Mouse (Mus musculus) MEL (cell line): ENCODE measurements around the gene Ifnar1. TPM values are rescaled to one million over a fixed set of nuclear protein-coding genes. Genes with fewer than 3 reads are reported as not detected.

Source experiments
- DNase-seq: peaks from one replicate; pipeline ENCODE4 v3.0.0; 2011; ENCODE audit warnings: low read depth, low spot score
- H3K27ac ChIP-seq: 2 replicates; pipeline ENCODE4 v1.5.1; 2012; ENCODE audit warnings: low read depth, mild to moderate bottlenecking, control low read depth, low read length, moderate library complexity; ENCODE audit not compliant: control insufficient read depth
- H3K27me3 ChIP-seq, 2 experiments: fragments of 150-350 bp in 1 of 2; sonication (generic) in 1 of 2; 2 replicates each; pipeline ENCODE4 v1.6.1; 2012; ENCODE audit warnings: low read length in 2 of 2, mild to moderate bottlenecking in 2 of 2, improper control_type of control experiment in 1 of 2, moderate library complexity in 1 of 2; ENCODE audit not compliant: insufficient read depth in 2 of 2, control insufficient read depth in 1 of 2
- H3K36me3 ChIP-seq, 2 experiments: 2 replicates each; pipeline ENCODE4 v1.6.1; 2012 to 2014; ENCODE audit warnings: low read length in 2 of 2, improper control_type of control experiment in 1 of 2, inconsistent platforms in 1 of 2, mild to moderate bottlenecking in 1 of 2; ENCODE audit not compliant: insufficient read depth in 2 of 2, control insufficient read depth in 1 of 2
- H3K4me1 ChIP-seq, 2 experiments: fragments of 150-350 bp in 1 of 2; sonication (generic) in 1 of 2; 2 replicates each; pipeline ENCODE4 v1.6.1; 2012; ENCODE audit warnings: low read length in 2 of 2, improper control_type of control experiment in 1 of 2, mild to moderate bottlenecking in 1 of 2; ENCODE audit not compliant: insufficient read depth in 2 of 2, control insufficient read depth in 1 of 2
- H3K4me3 ChIP-seq, 2 experiments: fragments of 150-350 bp in 1 of 2; sonication (generic) in 1 of 2; 2 replicates each; pipeline ENCODE4 v1.5.1; 2012; ENCODE audit warnings: low read depth in 2 of 2, low read length in 2 of 2, mild to moderate bottlenecking in 2 of 2, moderate library complexity in 2 of 2, control low read depth in 1 of 2, improper control_type of control experiment in 1 of 2; ENCODE audit not compliant: control insufficient read depth in 1 of 2, insufficient read depth in 1 of 2
- H3K79me2 ChIP-seq: 2 replicates; pipeline ENCODE4 v1.6.1; 2012; ENCODE audit warnings: mild to moderate bottlenecking, low read length, moderate library complexity; ENCODE audit not compliant: control insufficient read depth, poor library complexity, insufficient read depth
- H3K9ac ChIP-seq: 2 replicates; pipeline ENCODE4 v1.6.1; 2012; ENCODE audit warnings: low read depth, mild to moderate bottlenecking, control low read depth, low read length, moderate library complexity; ENCODE audit not compliant: control insufficient read depth, poor library complexity, severe bottlenecking
- H3K9me3 ChIP-seq: fragments of 150-350 bp; sonication (generic); replicated peaks from 2 replicates; pipeline ENCODE4 v1.6.1; 2012; ENCODE audit warnings: mild to moderate bottlenecking, low read length, improper control_type of control experiment, moderate library complexity; ENCODE audit not compliant: insufficient read depth
- BHLHE40 ChIP-seq: IDR thresholded peaks from 2 replicates; pipeline ENCODE4 v1.6.1; 2012; ENCODE audit warnings: low read depth, mild to moderate bottlenecking, inconsistent platforms, low read length, improper control_type of control experiment, borderline replicate concordance
- CHD1 ChIP-seq: IDR thresholded peaks from 2 replicates; pipeline ENCODE4 v1.6.1; 2012; ENCODE audit warnings: low read depth, mild to moderate bottlenecking, inconsistent platforms, low read length, improper control_type of control experiment
- CHD2 ChIP-seq: IDR thresholded peaks from 2 replicates; pipeline ENCODE4 v1.6.1; 2011; ENCODE audit warnings: low read length, improper control_type of control experiment
- CTCF ChIP-seq, 3 experiments: IDR thresholded peaks in 2 of 3; conservative IDR thresholded peaks in 1 of 3; 2 replicates each; pipeline ENCODE4 v1.5.1; 2011 to 2012; ENCODE audit warnings: low read length in 3 of 3, low read depth in 2 of 3, mild to moderate bottlenecking in 2 of 3, improper control_type of control experiment in 1 of 3, inconsistent platforms in 1 of 3, mixed read lengths in 1 of 3, moderate library complexity in 1 of 3; ENCODE audit not compliant: control insufficient read depth in 1 of 3, insufficient read depth in 1 of 3, poor library complexity in 1 of 3, severe bottlenecking in 1 of 3
- E2F4 ChIP-seq: IDR thresholded peaks from 2 replicates; pipeline ENCODE4 v1.6.1; 2011; ENCODE audit warnings: low read depth, low read length, improper control_type of control experiment, borderline replicate concordance
- ELF1 ChIP-seq: IDR thresholded peaks from 2 replicates; pipeline ENCODE4 v1.6.1; 2014; ENCODE audit warnings: low read depth, mild to moderate bottlenecking, inconsistent platforms, low read length, improper control_type of control experiment, moderate library complexity
- GABPA ChIP-seq: IDR thresholded peaks from 2 replicates; pipeline ENCODE4 v1.6.1; 2012; ENCODE audit warnings: low read depth, mild to moderate bottlenecking, inconsistent platforms, low read length, improper control_type of control experiment, moderate library complexity
- GATA1 ChIP-seq: IDR thresholded peaks from 2 replicates; pipeline ENCODE4 v1.6.1; 2011; ENCODE audit warnings: low read depth, low read length, improper control_type of control experiment
- HCFC1 ChIP-seq: IDR thresholded peaks from 2 replicates; pipeline ENCODE4 v1.6.1; 2012; ENCODE audit warnings: low read depth, mild to moderate bottlenecking, inconsistent platforms, low read length, improper control_type of control experiment, moderate library complexity
- JUND ChIP-seq: IDR thresholded peaks from 2 replicates; pipeline ENCODE4 v1.6.1; 2011; ENCODE audit warnings: low read depth, mild to moderate bottlenecking, improper control_type of control experiment, low read length
- KAT2A ChIP-seq: conservative IDR thresholded peaks from 2 replicates; pipeline ENCODE4 v1.6.1; 2012; ENCODE audit warnings: low read depth, low read length, improper control_type of control experiment, inconsistent platforms
- MAFK ChIP-seq: IDR thresholded peaks from 2 replicates; pipeline ENCODE4 v1.6.1; 2011; ENCODE audit warnings: low read depth, mild to moderate bottlenecking, low read length, improper control_type of control experiment, borderline replicate concordance
- MAX ChIP-seq: IDR thresholded peaks from 2 replicates; pipeline ENCODE4 v1.6.1; 2011; ENCODE audit warnings: low read length, improper control_type of control experiment
- MAZ ChIP-seq: IDR thresholded peaks from 2 replicates; pipeline ENCODE4 v1.6.1; 2012; ENCODE audit warnings: low read depth, mild to moderate bottlenecking, inconsistent platforms, low read length, improper control_type of control experiment
- MEF2A ChIP-seq: IDR thresholded peaks from 2 replicates; pipeline ENCODE4 v1.6.1; 2014; ENCODE audit warnings: low read depth, mild to moderate bottlenecking, inconsistent platforms, low read length, improper control_type of control experiment; ENCODE audit not compliant: poor library complexity, insufficient replicate concordance, severe bottlenecking; ENCODE audit errors: extremely low read depth
- MYB ChIP-seq: IDR thresholded peaks from 2 replicates; pipeline ENCODE4 v1.6.1; 2011; ENCODE audit warnings: mild to moderate bottlenecking, low read depth, low read length, improper control_type of control experiment
- MYC ChIP-seq: IDR thresholded peaks from 2 replicates; pipeline ENCODE4 v1.6.1; 2011; ENCODE audit warnings: low read depth, mild to moderate bottlenecking, low read length, improper control_type of control experiment, moderate library complexity
- NELFE ChIP-seq: IDR thresholded peaks from 2 replicates; pipeline ENCODE4 v1.6.1; 2011; ENCODE audit warnings: low read depth, low read length, improper control_type of control experiment
- NRF1 ChIP-seq: IDR thresholded peaks from 2 replicates; pipeline ENCODE4 v1.6.1; 2014; ENCODE audit warnings: low read depth, mild to moderate bottlenecking, inconsistent platforms, low read length, improper control_type of control experiment, moderate library complexity; ENCODE audit not compliant: poor library complexity, insufficient read depth, severe bottlenecking
- POLR2A ChIP-seq, 2 experiments: IDR thresholded peaks; 2 replicates each; pipeline ENCODE4 v1.6.1; 2011 to 2012; ENCODE audit warnings: low read length in 2 of 2, mild to moderate bottlenecking in 2 of 2, control low read depth in 1 of 2, improper control_type of control experiment in 1 of 2, low read depth in 1 of 2, moderate library complexity in 1 of 2; ENCODE audit not compliant: control insufficient read depth in 1 of 2, insufficient read depth in 1 of 2, poor library complexity in 1 of 2
- POLR2AphosphoS2 ChIP-seq: IDR thresholded peaks from 2 replicates; pipeline ENCODE4 v1.6.1; 2011; ENCODE audit warnings: low read length, improper control_type of control experiment
- POLR2AphosphoS5 ChIP-seq: IDR thresholded peaks from 2 replicates; pipeline ENCODE4 v1.6.1; 2012; ENCODE audit warnings: low read depth, borderline replicate concordance, mild to moderate bottlenecking, inconsistent platforms, low read length, moderate library complexity, mixed read lengths
- RAD21 ChIP-seq: IDR thresholded peaks from 2 replicates; pipeline ENCODE4 v1.6.1; 2011; ENCODE audit warnings: mild to moderate bottlenecking, low read depth, low read length, improper control_type of control experiment
- RCOR1 ChIP-seq: IDR thresholded peaks from 2 replicates; pipeline ENCODE4 v1.6.1; 2012; ENCODE audit warnings: low read depth, mild to moderate bottlenecking, inconsistent platforms, low read length, improper control_type of control experiment
- SIN3A ChIP-seq: IDR thresholded peaks from 2 replicates; pipeline ENCODE4 v1.6.1; 2012; ENCODE audit warnings: low read length, improper control_type of control experiment, inconsistent platforms
- SMC3 ChIP-seq: IDR thresholded peaks from 2 replicates; pipeline ENCODE4 v1.6.1; 2011; ENCODE audit warnings: low read depth, low read length, improper control_type of control experiment
- TAL1 ChIP-seq: IDR thresholded peaks from 2 replicates; pipeline ENCODE4 v1.6.1; 2012; ENCODE audit warnings: mild to moderate bottlenecking, inconsistent platforms, low read length, moderate library complexity, mixed read lengths
- TBP ChIP-seq: IDR thresholded peaks from 2 replicates; pipeline ENCODE4 v1.8.0; 2011; ENCODE audit warnings: low read depth, low read length, improper control_type of control experiment
- UBTF ChIP-seq: IDR thresholded peaks from 2 replicates; pipeline ENCODE4 v1.6.1; 2012; ENCODE audit warnings: low read depth, mild to moderate bottlenecking, inconsistent platforms, low read length, improper control_type of control experiment, moderate library complexity, borderline replicate concordance; ENCODE audit not compliant: insufficient read depth
- USF2 ChIP-seq, 2 experiments: IDR thresholded peaks; 2 replicates each; pipeline ENCODE4 v1.6.1; 2011 to 2012; ENCODE audit warnings: improper control_type of control experiment in 2 of 2, low read length in 2 of 2, borderline replicate concordance in 1 of 2, inconsistent platforms in 1 of 2, low read depth in 1 of 2, mild to moderate bottlenecking in 1 of 2; ENCODE audit not compliant: insufficient read depth in 1 of 2
- ZC3H11A ChIP-seq: IDR thresholded peaks from 2 replicates; pipeline ENCODE4 v1.6.1; 2012; ENCODE audit warnings: low read depth, mild to moderate bottlenecking, inconsistent platforms, low read length, improper control_type of control experiment
- ZKSCAN1 ChIP-seq: IDR thresholded peaks from 2 replicates; pipeline ENCODE4 v1.6.1; 2012; ENCODE audit warnings: low read depth, mild to moderate bottlenecking, inconsistent platforms, low read length, improper control_type of control experiment, moderate library complexity
- ZNF384 ChIP-seq: IDR thresholded peaks from 2 replicates; pipeline ENCODE4 v1.6.1; 2012; ENCODE audit warnings: low read depth, mild to moderate bottlenecking, inconsistent platforms, low read length, improper control_type of control experiment
- polyA plus RNA-seq, 2 experiments: library from polyadenylated mRNA; stranded (reverse) in 1 of 2; unstranded in 1 of 2; fragments of >175 nt in 1 of 2; fragments of >200 nt in 1 of 2; gene quantifications; 2 replicates each; pipeline versions ENCODE4 v1.2.1 to v1.2.4; 2012; ENCODE audit warnings: low replicate concordance in 2 of 2, low read depth in 1 of 2; ENCODE audit not compliant: insufficient read length in 2 of 2, insufficient read depth in 1 of 2, missing spikeins in 1 of 2
- total RNA-seq: library from RNA; depleted of rRNA; stranded (reverse); fragments of 300-350 nt; gene quantifications from 2 replicates; pipeline ENCODE4 v1.2.3, GENCODE M21; 2012

The Ifnar1 gene
- total and polyA plus RNA-seq, 3 experiments = 10.3 to 20.2 TPM; not detected in 1

GRCm38 (mm10) chr16:91532429-91532828 is 47.4 kb downstream of the Ifnar1 start (continued):
- no peak for TF ChIP-seq USF2 (IDR thresholded peaks at IDR 0.05; ENCODE audit: borderline replicate concordance in 1 of 2, insufficient read depth in 1 of 2, low read depth in 1 of 2, low read length in 2 of 2)
- TF ChIP-seq TBP = no peak
- no peak for TF ChIP-seq RAD21
- TF ChIP-seq MEF2A = no peak

GRCm38 (mm10) chr16:91533097-91534001 is 48.3 kb downstream of the Ifnar1 start:
- peak overlapping the region; percentile 43 to 53 for H3K4me3 ChIP-seq
- H3K9me3 ChIP-seq = no peaks in the 10 kb centered on the region
- H3K79me2 ChIP-seq = no peaks in the 10 kb centered on the region
- DNase-seq = peak; percentile 85
- H3K9ac ChIP-seq = peak overlapping the region; percentile 34; the same call in 1 of the 2 replicates
- peaks cover 13 to 49% of the 10 kb centered on the region in 2 experiments for H3K4me1 ChIP-seq
- peak overlapping the region; percentile 80 for H3K27ac ChIP-seq
- H3K27me3 ChIP-seq = no peaks in the 10 kb centered on the region
- peaks cover 0 to 33% of the 10 kb centered on the region in 2 experiments; a peak in 2 of 4 replicates for H3K36me3 ChIP-seq
- no peak for TF ChIP-seq CHD1
- TF ChIP-seq CTCF (IDR thresholded peaks at IDR 0.05 in 2 of 3, conservative IDR thresholded peaks at IDR 0.05 in 1 of 3; ENCODE audit: control insufficient read depth in 1 of 3, insufficient read depth in 1 of 3, low read depth in 2 of 3, low read length in 3 of 3, poor library complexity in 1 of 3, severe bottlenecking in 1 of 3) = no peak
- TF ChIP-seq RCOR1 = no peak
- no peak for TF ChIP-seq NELFE
- TF ChIP-seq ZNF384 = no peak
- TF ChIP-seq BHLHE40 = no peak; the same call in 1 of the 2 replicates
- TF ChIP-seq NRF1 = no peak
- TF ChIP-seq ZKSCAN1 = no peak
- peak; percentile 46 for TF ChIP-seq SIN3A
- no peak for TF ChIP-seq ELF1
- 0 out of 2 replicates have a peak, but pooled peaks have one; percentile 0 for TF ChIP-seq GATA1
- no peak for TF ChIP-seq GABPA
- TF ChIP-seq CHD2 = no peak
- no peak for TF ChIP-seq ZC3H11A
- peak; percentile 44; the same call in 1 of the 2 replicates for TF ChIP-seq MYC
- no peak for TF ChIP-seq MAFK
- TF ChIP-seq UBTF = no peak
- TF ChIP-seq JUND = no peak
- TF ChIP-seq HCFC1 = no peak
- no peak for TF ChIP-seq SMC3
- no peak for TF ChIP-seq RAD21
- peak; percentile 39 for TF ChIP-seq TAL1
- TF ChIP-seq KAT2A = no peak
- no peak for TF ChIP-seq POLR2AphosphoS2
- no peak for TF ChIP-seq POLR2A (IDR thresholded peaks at IDR 0.05; ENCODE audit: control insufficient read depth in 1 of 2, insufficient read depth in 1 of 2, low read depth in 1 of 2, low read length in 2 of 2, poor library complexity in 1 of 2)
- TF ChIP-seq MAZ = 0 out of 2 replicates have a peak, but pooled peaks have one; percentile 29
- no peak for TF ChIP-seq POLR2AphosphoS5
- no peak for TF ChIP-seq E2F4
- no peak for TF ChIP-seq MYB
- peak; percentile 58 for TF ChIP-seq MAX
